Mouse (Mus musculus): Measurements from ENCODE around the gene Gfod1. TPM values are rescaled to one million over a fixed set of nuclear protein-coding genes. Genes with fewer than 3 reads are reported as not detected.

The Gfod1 gene
- total and polyA plus RNA-seq, 3 experiments: 0.30 to 0.70 (median 0.36) TPM

DNA sequence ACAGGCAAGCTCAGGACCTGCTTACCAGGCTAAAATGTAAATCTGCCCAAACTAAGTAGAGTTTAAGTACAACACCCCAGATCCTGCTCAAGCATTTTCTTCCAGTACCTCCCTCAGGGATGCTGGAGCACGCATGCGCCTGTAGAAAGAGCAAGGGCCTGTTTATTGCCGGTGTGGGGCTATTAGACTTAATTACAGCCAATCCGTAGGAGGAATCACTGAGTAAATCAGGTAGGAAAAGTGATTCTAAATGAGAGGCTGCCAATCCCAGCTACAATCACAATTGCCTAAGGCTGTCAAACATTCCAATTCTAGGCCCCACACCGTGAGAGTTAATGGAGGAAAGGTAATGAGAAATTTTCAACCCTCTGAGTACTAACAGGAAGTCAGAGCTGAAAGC, 145.7 kb downstream of the Gfod1 start:
- in situ Hi-C loops (cut with MboI; ENCODE audit: low pct_ligation_motif_present, low pct_unique_long_range_greater_than_20kb, low sequenced_read_pairs) (no loop called here), dilution Hi-C loops (cut with MboI; ENCODE audit: extremely low pct_ligation_motif_present, extremely low pct_unique_long_range_greater_than_20kb, low sequenced_read_pairs) (no loop called here)
- H3K36me3 ChIP-seq (replicated peaks in 1 of 2; ENCODE audit: control insufficient read depth in 1 of 2, insufficient read depth in 1 of 2, low read length in 1 of 2): peaks cover 25 to 76% of the 10 kb centered on the region in 2 experiments
- H3K79me2 ChIP-seq (replicated peaks; ENCODE audit: control insufficient read depth, extremely low read depth, insufficient read depth, poor library complexity, severe bottlenecking): no peaks in the 10 kb centered on the region
- H3K27ac ChIP-seq (ENCODE audit: insufficient read depth, low read depth): no peak overlapping the region
- no peaks in the 10 kb centered on the region for H3K27me3 ChIP-seq (replicated peaks)
- no peaks in the 10 kb centered on the region for H3K4me1 ChIP-seq (ENCODE audit: control insufficient read depth in 1 of 2, insufficient read depth in 2 of 2)
- no peak overlapping the region for H3K9ac ChIP-seq (ENCODE audit: insufficient read depth, low read depth)
- H3K4me3 ChIP-seq (replicated peaks in 1 of 3; ENCODE audit: low read depth in 2 of 3, low read length in 2 of 3, poor library complexity in 1 of 3): no peak overlapping the region
- H3K9me3 ChIP-seq (replicated peaks; ENCODE audit: low read length): no peaks in the 10 kb centered on the region
- H3K4me2 ChIP-seq (ENCODE audit: insufficient read depth, low read depth, poor library complexity, severe bottlenecking): no peak overlapping the region
- no peak for DNase-seq (ENCODE audit: extremely low read depth)
- no peak for TF ChIP-seq USF2 (conservative IDR thresholded peaks at IDR 0.05; ENCODE audit: low read depth, low read length)
- no peak for TF ChIP-seq MAFK (IDR thresholded peaks at IDR 0.05; ENCODE audit: insufficient replicate concordance, low read length)
- TF ChIP-seq MYC (IDR thresholded peaks at IDR 0.05; ENCODE audit: low read depth, low read length): no peak
- no peak for TF ChIP-seq JUND (conservative IDR thresholded peaks at IDR 0.05; ENCODE audit: low read depth, low read length)
- no peak for TF ChIP-seq BHLHE40 (IDR thresholded peaks at IDR 0.05; ENCODE audit: low read depth, low read length)
- no peak for TF ChIP-seq USF1 (IDR thresholded peaks at IDR 0.05; ENCODE audit: low read depth, low read length)
- no peak for TF ChIP-seq MXI1 (IDR thresholded peaks at IDR 0.05; ENCODE audit: low read depth, low read length)
- TF ChIP-seq POLR2AphosphoS2 (IDR thresholded peaks at IDR 0.05; ENCODE audit: low read depth, low read length): no peak
- TF ChIP-seq MAX (IDR thresholded peaks at IDR 0.05; ENCODE audit: low read length): no peak
- no peak for TF ChIP-seq TBP (conservative IDR thresholded peaks at IDR 0.05; ENCODE audit: low read depth, low read length)
- TF ChIP-seq RCOR1 (conservative IDR thresholded peaks at IDR 0.05; ENCODE audit: low read depth, low read length): no peak
- no peak for TF ChIP-seq ETS1 (conservative IDR thresholded peaks at IDR 0.05; ENCODE audit: low read depth, low read length)
- no peak for TF ChIP-seq CTCF (conservative IDR thresholded peaks at IDR 0.05 in 1 of 2, IDR thresholded peaks at IDR 0.05 in 1 of 2; ENCODE audit: low read depth in 2 of 2, low read length in 2 of 2)
- no peak for TF ChIP-seq ZNF384 (IDR thresholded peaks at IDR 0.05; ENCODE audit: low read depth, low read length)
- no peak for TF ChIP-seq HCFC1 (IDR thresholded peaks at IDR 0.05; ENCODE audit: low read depth, low read length)
- no peak for TF ChIP-seq JUN (IDR thresholded peaks at IDR 0.05; ENCODE audit: insufficient read depth, low read depth, low read length)
- no peak for TF ChIP-seq NRF1 (IDR thresholded peaks at IDR 0.05; ENCODE audit: low read depth, low read length)

DNA sequence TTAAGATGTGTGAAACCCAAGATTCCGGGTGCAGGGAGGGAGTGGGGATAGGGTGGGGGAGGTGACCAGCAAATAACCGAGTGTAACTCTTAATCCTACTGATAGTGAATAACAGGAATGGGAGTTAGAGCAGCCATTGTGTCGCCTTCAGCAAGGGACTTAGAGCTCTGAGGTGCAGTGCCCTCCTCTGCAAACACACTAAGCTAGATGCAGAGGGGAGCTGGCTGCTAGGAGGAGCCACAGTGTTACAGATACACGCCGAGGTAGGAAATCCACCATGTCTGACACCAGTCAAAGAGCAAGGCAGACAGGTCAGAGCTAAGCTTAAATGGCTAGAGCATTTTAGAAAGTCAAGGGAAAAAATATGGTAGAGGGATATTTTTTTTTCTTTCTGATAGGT, 146.6 kb downstream of the Gfod1 start:
- TF ChIP-seq POLR2AphosphoS2 (IDR thresholded peaks at IDR 0.05; ENCODE audit: low read depth, low read length) (no peak), USF2 (conservative IDR thresholded peaks at IDR 0.05; ENCODE audit: low read depth, low read length) (no peak), ELF1 (IDR thresholded peaks at IDR 0.05; ENCODE audit: low read depth, low read length) (no peak), NELFE (IDR thresholded peaks at IDR 0.05; ENCODE audit: low read depth, low read length) (no peak), BHLHE40 (IDR thresholded peaks at IDR 0.05; ENCODE audit: low read depth, low read length) (no peak)
- H3K4me3 ChIP-seq (replicated peaks in 1 of 3; ENCODE audit: low read depth in 2 of 3, low read length in 2 of 3, poor library complexity in 1 of 3): no peak overlapping the region
- dilution Hi-C loops (cut with MboI; ENCODE audit: extremely low pct_ligation_motif_present, extremely low pct_unique_long_range_greater_than_20kb, low sequenced_read_pairs): no loop called here
- no peaks in the 10 kb centered on the region for H3K9me3 ChIP-seq (replicated peaks; ENCODE audit: low read length)
- no peak overlapping the region for H3K4me2 ChIP-seq (ENCODE audit: insufficient read depth, low read depth, poor library complexity, severe bottlenecking)
- no peaks in the 10 kb centered on the region for H3K4me1 ChIP-seq (ENCODE audit: control insufficient read depth in 1 of 2, insufficient read depth in 2 of 2)
- DNase-seq (ENCODE audit: extremely low read depth): no peak
- H3K9ac ChIP-seq (ENCODE audit: insufficient read depth, low read depth): no peak overlapping the region
- in situ Hi-C loops (cut with MboI; ENCODE audit: low pct_ligation_motif_present, low pct_unique_long_range_greater_than_20kb, low sequenced_read_pairs): no loop called here
- H3K36me3 ChIP-seq (replicated peaks in 1 of 2; ENCODE audit: control insufficient read depth in 1 of 2, insufficient read depth in 1 of 2, low read length in 1 of 2): peaks cover 23 to 76% of the 10 kb centered on the region in 2 experiments
- H3K27ac ChIP-seq (ENCODE audit: insufficient read depth, low read depth): no peak overlapping the region
- H3K79me2 ChIP-seq (replicated peaks; ENCODE audit: control insufficient read depth, extremely low read depth, insufficient read depth, poor library complexity, severe bottlenecking): no peaks in the 10 kb centered on the region
- H3K27me3 ChIP-seq (replicated peaks): no peaks in the 10 kb centered on the region
